Mouse (Mus musculus): Measurements from ENCODE around the gene Plekha7.

Gene Plekha7

DNA sequence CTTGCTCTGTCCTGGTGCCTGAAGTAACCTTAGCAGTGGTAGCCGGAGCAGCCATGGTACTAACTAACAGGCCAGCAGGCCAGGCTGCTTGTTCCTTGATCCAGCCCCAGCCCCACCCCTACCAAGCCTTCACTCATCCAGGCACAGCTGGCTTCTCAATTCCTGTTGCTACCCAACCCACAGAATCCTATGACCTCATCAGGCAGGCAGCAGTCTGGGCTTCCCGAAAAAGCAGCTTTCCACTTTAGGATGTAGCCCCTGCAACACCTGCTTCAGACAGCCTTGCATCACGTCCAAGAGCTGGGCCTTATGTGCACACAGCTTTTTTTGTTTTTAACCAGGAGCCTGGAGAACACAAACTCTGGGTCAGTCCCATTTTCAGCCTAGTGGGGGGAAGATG, 117.0 kb downstream of the Plekha7 start:
- DNase-seq (ENCODE audit: extremely low read depth, insufficient read length, low spot score) = peak; percentile 57

DNA sequence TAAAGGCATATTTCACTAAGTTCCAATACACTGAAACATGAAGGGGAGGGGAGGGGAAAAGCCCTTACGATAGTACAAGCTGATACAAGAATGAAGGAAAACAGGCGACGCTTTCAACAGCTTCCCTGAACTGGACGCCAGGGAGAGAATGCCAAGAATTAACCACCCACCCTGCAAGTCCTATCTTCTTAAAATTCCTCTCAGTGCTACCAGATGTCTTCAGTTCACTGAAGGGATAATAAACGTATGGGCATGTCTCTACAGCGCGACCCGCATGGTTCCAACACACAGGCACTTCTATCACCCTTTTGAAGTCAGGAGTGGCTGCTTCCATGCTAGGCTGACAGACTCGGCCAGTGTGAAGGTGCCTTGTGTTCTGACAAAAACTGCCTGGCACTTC, 118.5 kb downstream of the Plekha7 start:
- no peak for DNase-seq (ENCODE audit: extremely low read depth, insufficient read length, low spot score)

DNA sequence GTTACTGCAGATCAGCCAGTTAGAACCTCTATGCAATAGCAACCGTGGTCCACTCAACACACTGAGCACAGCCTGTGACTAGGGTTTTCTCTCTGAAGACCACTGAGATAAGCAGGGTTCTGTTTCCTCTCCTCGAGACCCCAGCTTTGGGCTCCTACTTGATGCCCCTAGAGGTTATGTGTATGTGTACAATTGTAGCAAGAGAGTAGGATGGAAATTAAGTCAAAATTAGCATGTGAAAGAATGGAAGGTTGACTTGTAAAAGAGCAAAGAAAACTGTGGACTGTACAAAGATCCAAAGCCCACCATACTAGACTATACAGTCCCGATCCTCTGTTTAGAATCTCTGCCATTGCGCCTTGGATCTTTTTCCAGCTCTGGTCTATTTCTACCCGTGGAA, 119.8 kb downstream of the Plekha7 start:
- DNase-seq (ENCODE audit: extremely low read depth, insufficient read length, low spot score) = no peak

- DNase-seq (ENCODE audit: extremely low read depth, insufficient read length, low spot score) = no peak
These were observed 120.7 kb downstream of the Plekha7 start for GRCm38 (mm10) chr7:116187521-116187920.

GRCm38 (mm10) chr7:116186847-116187246, 121.3 kb downstream of the Plekha7 start:
- no peak for DNase-seq (ENCODE audit: extremely low read depth, insufficient read length, low spot score)

- DNase-seq (ENCODE audit: extremely low read depth, insufficient read length, low spot score) = no peak
These were observed 122.0 kb downstream of the Plekha7 start for GRCm38 (mm10) chr7:116186156-116186555.

- no peak for DNase-seq (ENCODE audit: extremely low read depth, insufficient read length, low spot score)
These were observed 123.7 kb downstream of the Plekha7 start for GRCm38 (mm10) chr7:116184358-116185057.

- DNase-seq (ENCODE audit: extremely low read depth, insufficient read length, low spot score) = no peak
These were observed 125.7 kb downstream of the Plekha7 start for GRCm38 (mm10) chr7:116182451-116182850.

- DNase-seq (ENCODE audit: extremely low read depth, insufficient read length, low spot score) = no peak
These were observed 126.7 kb downstream of the Plekha7 start for GRCm38 (mm10) chr7:116181444-116181946.

DNA sequence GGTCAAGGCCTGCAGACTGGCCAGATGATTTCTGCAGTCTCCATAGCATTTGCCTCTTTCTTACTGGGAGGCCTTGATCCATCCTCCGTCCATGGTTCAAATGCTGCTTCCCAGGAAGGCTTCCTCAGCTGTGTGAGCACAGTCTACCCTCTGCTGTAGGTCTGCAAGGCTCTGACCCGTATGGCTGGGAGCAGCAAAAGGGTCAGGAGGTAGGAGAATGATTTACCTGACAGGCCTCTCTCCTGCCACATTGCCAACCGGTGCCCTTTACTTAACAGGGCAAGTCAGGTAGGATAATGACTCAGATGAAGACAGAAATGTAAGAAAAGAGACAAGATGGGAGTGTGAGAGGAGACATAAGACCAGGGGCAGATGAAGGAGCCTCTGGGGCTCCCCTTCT, 129.3 kb downstream of the Plekha7 start:
- no peak for DNase-seq (ENCODE audit: extremely low read depth, insufficient read length, low spot score)

DNA sequence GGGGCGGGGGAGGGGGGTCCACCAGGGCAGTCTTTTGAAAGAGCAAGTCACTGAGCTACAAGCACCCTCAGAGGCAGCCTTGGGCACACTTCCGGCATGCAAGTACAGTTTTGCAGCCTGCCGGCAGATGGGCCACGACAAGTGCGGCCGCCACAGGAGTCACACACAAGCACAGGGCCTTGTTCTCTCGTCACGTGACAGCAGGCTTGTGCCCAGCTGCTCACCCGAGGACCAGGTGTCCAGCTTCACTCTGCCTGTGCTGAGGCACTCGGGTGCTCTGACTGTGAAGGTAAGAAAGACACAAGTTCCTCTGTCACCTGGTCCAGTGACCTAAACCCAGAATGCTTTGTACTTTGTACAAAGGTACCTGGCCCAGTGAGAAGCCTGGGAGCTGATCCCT, 135.4 kb downstream of the Plekha7 start:
- no peak for DNase-seq (ENCODE audit: extremely low read depth, insufficient read length, low spot score)

- no peak for DNase-seq (ENCODE audit: extremely low read depth, insufficient read length, low spot score)
These were observed 138.8 kb downstream of the Plekha7 start for GRCm38 (mm10) chr7:116169426-116169825.

GRCm38 (mm10) chr7:116168224-116168623, 140.0 kb downstream of the Plekha7 start:
- DNase-seq (ENCODE audit: extremely low read depth, insufficient read length, low spot score) = no peak

- DNase-seq (ENCODE audit: extremely low read depth, insufficient read length, low spot score) = peak; percentile 30
These were observed 143.9 kb downstream of the Plekha7 start for GRCm38 (mm10) chr7:116164232-116164631.

GRCm38 (mm10) chr7:116161544-116161943, 146.6 kb downstream of the Plekha7 start:
- DNase-seq (ENCODE audit: extremely low read depth, insufficient read length, low spot score) = no peak

GRCm38 (mm10) chr7:116156894-116157143, 151.4 kb downstream of the Plekha7 start:
- DNase-seq (ENCODE audit: extremely low read depth, insufficient read length, low spot score) = no peak

- DNase-seq (ENCODE audit: extremely low read depth, insufficient read length, low spot score) = no peak
These were observed 151.9 kb downstream of the Plekha7 start for GRCm38 (mm10) chr7:116156072-116156893.

DNA sequence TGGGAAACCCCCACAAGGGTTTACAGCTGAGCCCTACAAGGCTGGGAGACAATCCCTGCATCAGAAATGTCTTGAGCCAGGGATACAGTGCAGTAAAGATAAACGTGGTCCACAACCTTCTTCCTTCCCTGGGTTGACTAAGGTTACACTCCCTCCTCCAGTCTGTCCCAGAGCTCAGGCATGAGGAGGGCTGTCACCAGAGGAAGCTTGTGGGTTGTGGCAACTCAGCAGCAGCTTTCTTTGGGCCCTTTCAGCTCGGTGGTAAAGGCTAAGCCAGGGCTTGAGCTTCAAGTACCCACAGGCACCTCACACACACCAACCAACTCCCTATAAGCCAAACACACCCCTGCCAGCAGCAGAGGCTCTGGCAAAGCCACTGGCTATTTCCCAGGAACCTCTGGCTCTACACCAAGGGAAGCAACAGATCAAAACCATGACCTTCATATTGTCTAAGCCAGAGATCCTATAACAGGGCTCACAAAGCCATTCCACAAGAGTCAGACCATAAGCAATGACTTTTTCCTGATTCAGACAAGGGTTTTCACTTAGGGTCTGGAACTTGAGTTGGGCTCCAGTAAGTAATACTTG, 154.3 kb downstream of the Plekha7 start:
- no peak for DNase-seq (ENCODE audit: extremely low read depth, insufficient read length, low spot score)

GRCm38 (mm10) chr7:116149568-116149967, 158.6 kb downstream of the Plekha7 start:
- no peak for DNase-seq (ENCODE audit: extremely low read depth, insufficient read length, low spot score)

DNA sequence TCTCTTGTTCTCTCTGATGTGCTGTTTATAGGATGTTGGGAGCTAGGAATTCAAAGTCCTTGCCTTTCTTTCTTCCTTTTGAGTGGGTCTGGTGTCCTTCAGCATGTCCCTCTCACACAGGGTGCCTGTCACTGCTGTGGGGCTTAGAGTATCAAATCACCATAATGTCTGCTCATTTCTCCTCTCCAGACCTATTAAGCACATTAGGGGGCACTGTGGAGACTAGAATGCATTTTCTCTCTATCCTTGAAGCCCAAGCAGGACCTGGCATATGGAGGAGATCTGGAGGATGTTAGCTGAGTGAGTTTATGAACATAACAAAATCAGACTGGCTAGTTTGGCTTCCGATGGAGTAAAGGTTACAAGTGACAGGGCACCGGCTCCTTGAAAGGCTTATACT, 161.1 kb downstream of the Plekha7 start:
- no peak for DNase-seq (ENCODE audit: extremely low read depth, insufficient read length, low spot score)

DNA sequence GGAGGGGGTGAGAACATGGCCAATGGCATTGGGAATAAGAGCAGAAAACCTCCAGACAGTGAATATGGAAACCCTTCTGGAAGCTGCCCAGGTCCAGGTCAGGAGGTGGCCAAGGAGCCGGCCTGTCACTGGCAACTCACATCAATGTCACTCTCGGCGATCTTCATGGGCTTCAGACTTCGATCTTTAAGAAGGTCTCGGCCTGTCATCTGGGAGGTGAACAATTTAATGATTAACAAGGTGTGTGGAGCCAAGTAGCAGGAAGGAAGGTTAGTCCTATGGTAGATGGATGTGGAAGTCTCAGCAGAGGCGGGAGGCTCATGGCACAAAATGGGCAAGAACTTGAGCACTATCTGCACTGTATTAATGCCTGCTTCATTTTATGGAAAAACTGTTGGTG, 163.1 kb downstream of the Plekha7 start:
- no peak for DNase-seq (ENCODE audit: extremely low read depth, insufficient read length, low spot score)

DNA sequence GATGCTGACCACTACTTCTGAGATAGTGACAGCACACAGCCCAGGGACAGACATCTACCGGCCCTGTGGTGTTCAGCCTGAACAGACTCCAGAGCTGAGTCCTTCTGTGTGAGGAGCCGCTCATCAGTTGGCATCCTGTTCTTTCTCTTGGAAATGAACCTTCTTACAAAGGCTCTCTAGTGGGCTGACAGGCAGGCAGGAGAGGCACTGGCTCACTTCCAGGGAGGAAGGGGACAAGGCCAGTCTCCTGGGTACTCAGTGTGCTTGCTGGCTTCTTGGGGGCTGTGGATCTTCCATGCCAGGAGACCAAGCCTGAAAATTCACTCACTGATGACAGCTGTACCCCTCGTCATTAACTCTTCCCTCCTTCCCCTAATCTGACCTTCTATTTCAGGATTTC, 170.5 kb downstream of the Plekha7 start:
- DNase-seq (ENCODE audit: extremely low read depth, insufficient read length, low spot score) = no peak
